Mouse (Mus musculus): ENCODE results near the gene Gm10959. TPM values are rescaled to one million over a fixed set of nuclear protein-coding genes. Genes with fewer than 3 reads are reported as not detected.
"Not testable (repeated sequence)": the region's sequence is repeated elsewhere in the genome, so short reads cannot be mapped to it uniquely, and the experiment has no call there.

The Gm10959 gene
- polyA plus RNA-seq (2014; fragmentation: Nextera tagmentation; extraction: Ambion mirVana), result not detected in 2 replicates

DNA sequence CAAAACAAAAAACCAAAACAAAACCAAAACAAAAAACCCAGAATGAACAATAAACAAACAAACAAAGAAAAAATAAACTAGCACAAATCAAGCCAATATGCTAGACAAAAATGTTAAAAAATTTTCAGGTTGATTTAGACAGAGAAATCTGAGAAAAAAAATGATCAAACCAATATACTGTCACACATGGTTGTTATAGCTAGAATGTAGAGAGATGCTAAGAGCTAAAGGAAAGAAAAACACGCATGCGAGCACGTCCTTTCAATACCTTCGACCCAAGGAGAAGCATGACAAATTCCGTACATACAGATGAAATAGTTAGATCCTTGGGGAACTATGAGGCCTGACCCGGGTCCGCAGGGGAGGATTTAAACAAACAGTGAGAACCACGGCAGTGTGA lies at the start of gene Gm10959:
TSS of gene Gm10959 (minus strand) at position 101 of the 400 bp plus-strand sequence.
- WGBS, result 82% methylated on average over 8 of the region's 8 CpGs
- Histone ChIP-seq H3K4me1 (ENCODE audit: control insufficient read depth, insufficient read depth, low read length) (peaks cover 4% of the 10 kb centered on the region; the same call in 1 of the 2 replicates), H3K27ac (ENCODE audit: low read length) (no peak within 1 kb of the TSS)

DNA sequence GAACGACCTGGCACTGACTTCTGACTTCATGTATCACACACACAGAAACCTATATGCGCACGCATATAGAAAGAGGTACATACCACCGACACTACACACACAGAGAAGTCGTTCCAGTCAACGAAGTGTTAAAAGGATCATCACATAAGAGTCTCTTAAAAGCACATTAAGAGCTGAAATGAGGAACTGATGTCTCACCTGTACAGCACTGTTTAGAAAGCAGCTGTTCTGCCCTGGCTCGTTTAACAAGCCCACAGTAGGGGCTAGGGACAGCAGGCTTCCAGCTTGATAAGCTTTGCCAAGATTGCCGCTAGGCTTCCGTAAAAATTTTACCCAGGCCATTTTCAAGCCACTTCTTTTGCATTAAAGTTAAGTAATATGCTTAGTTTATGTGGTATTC lies 49.2 kb upstream of the Gm10959 start:
- ATAC-seq (ENCODE audit: insufficient number of reproducible peaks, insufficient read depth, low FRiP score, low read depth), result no peak
- no peak overlapping the region for H3K27ac ChIP-seq (ENCODE audit: low read length)
- no peaks in the 10 kb centered on the region for H3K4me1 ChIP-seq (ENCODE audit: control insufficient read depth, insufficient read depth, low read length)
- 85% methylated on average over 9 of the region's 9 CpGs for WGBS
- no peak overlapping the region for H3K9ac ChIP-seq (replicated peaks; ENCODE audit: low read depth, low read length)
- no peaks in the 10 kb centered on the region for H3K27me3 ChIP-seq (ENCODE audit: control insufficient read depth, insufficient read depth, low read length)
- no peaks in the 10 kb centered on the region for H3K9me3 ChIP-seq (ENCODE audit: control insufficient read depth, low read depth, low read length)
- H3K36me3 ChIP-seq (ENCODE audit: control insufficient read depth, insufficient read depth, low read length), result peaks cover 4% of the 10 kb centered on the region; the same call in 1 of the 2 replicates
- H3K4me3 ChIP-seq (ENCODE audit: low read depth, low read length), result no peak overlapping the region
- H3K4me2 ChIP-seq (replicated peaks; ENCODE audit: low read depth, low read length), result no peak overlapping the region

More for the DNA sequence above, at the start of gene Gm10959:
- Histone ChIP-seq H3K36me3 (ENCODE audit: control insufficient read depth, insufficient read depth, low read length) (no peaks in the 10 kb centered on the region), H3K4me2 (replicated peaks; ENCODE audit: low read depth, low read length) (no peak within 1 kb of the TSS), H3K4me3 (ENCODE audit: low read depth, low read length) (no peak within 1 kb of the TSS), H3K9me3 (ENCODE audit: control insufficient read depth, low read depth, low read length) (no peaks in the 10 kb centered on the region), H3K27me3 (ENCODE audit: control insufficient read depth, insufficient read depth, low read length) (no peaks in the 10 kb centered on the region), H3K9ac (replicated peaks; ENCODE audit: low read depth, low read length) (no peak within 1 kb of the TSS)
- ATAC-seq (ENCODE audit: insufficient number of reproducible peaks, insufficient read depth, low FRiP score, low read depth), result no peak

- Histone ChIP-seq H3K9me3 (ENCODE audit: control insufficient read depth, low read depth, low read length) (no peaks in the 10 kb centered on the region), H3K36me3 (ENCODE audit: control insufficient read depth, insufficient read depth, low read length) (peaks cover 10% of the 10 kb centered on the region; the same call in 1 of the 2 replicates), H3K4me3 (ENCODE audit: low read depth, low read length) (no peak overlapping the region), H3K4me2 (replicated peaks; ENCODE audit: low read depth, low read length) (no peak overlapping the region), H3K27ac (ENCODE audit: low read length) (no peak overlapping the region), H3K4me1 (ENCODE audit: control insufficient read depth, insufficient read depth, low read length) (no peaks in the 10 kb centered on the region), H3K9ac (replicated peaks; ENCODE audit: low read depth, low read length) (no peak overlapping the region), H3K27me3 (ENCODE audit: control insufficient read depth, insufficient read depth, low read length) (no peaks in the 10 kb centered on the region)
- no peak for ATAC-seq (ENCODE audit: insufficient number of reproducible peaks, insufficient read depth, low FRiP score, low read depth)
- WGBS, result 90% methylated on average over 5 of the region's 5 CpGs
Measured at GRCm38 (mm10) chr3:122964301-122964700, 45.1 kb upstream of the Gm10959 start.

- Histone ChIP-seq H3K4me2 (replicated peaks; ENCODE audit: low read depth, low read length) (no peak overlapping the region), H3K9me3 (ENCODE audit: control insufficient read depth, low read depth, low read length) (no peaks in the 10 kb centered on the region), H3K4me3 (ENCODE audit: low read depth, low read length) (no peak overlapping the region), H3K27ac (ENCODE audit: low read length) (no peak overlapping the region), H3K36me3 (ENCODE audit: control insufficient read depth, insufficient read depth, low read length) (peaks cover 10% of the 10 kb centered on the region), H3K4me1 (ENCODE audit: control insufficient read depth, insufficient read depth, low read length) (no peaks in the 10 kb centered on the region), H3K27me3 (ENCODE audit: control insufficient read depth, insufficient read depth, low read length) (no peaks in the 10 kb centered on the region), H3K9ac (replicated peaks; ENCODE audit: low read depth, low read length) (no peak overlapping the region)
- 96% methylated on average over 2 of the region's 2 CpGs for WGBS
- ATAC-seq (ENCODE audit: insufficient number of reproducible peaks, insufficient read depth, low FRiP score, low read depth), result no peak
Measured at GRCm38 (mm10) chr3:122950129-122950528, 31.0 kb upstream of the Gm10959 start.

DNA sequence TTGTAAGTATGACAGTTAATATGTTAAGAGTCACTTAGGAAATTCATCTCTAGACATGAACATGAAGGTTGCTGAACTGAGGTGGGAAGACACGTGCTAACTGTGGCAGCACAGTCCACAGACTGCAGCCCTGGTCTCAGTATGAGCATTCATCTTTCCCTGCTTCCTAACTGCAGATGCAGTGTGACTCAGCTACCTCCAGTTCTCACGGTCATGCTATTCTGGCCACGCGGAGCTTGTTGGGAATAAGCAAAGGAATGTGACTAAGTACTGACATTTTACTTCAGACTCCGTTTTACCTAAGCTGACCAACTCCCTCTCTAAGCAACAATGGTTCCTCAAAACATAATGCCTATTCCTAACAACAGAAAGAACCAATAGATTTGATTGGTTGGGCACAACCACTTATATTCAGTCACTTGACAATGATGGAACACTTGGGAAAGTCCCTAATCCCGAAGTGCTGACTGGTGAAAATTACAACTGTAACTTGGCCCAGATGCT lies 24.3 kb upstream of the Gm10959 start:
- no peak overlapping the region for H3K4me3 ChIP-seq (ENCODE audit: low read depth, low read length)
- WGBS, result 69% methylated on average over 6 of the region's 6 CpGs
- no peaks in the 10 kb centered on the region; the same call in 1 of the 2 replicates for H3K36me3 ChIP-seq (ENCODE audit: control insufficient read depth, insufficient read depth, low read length)
- H3K27me3 ChIP-seq (ENCODE audit: control insufficient read depth, insufficient read depth, low read length), result no peaks in the 10 kb centered on the region
- H3K4me2 ChIP-seq (replicated peaks; ENCODE audit: low read depth, low read length), result no peak overlapping the region
- H3K4me1 ChIP-seq (ENCODE audit: control insufficient read depth, insufficient read depth, low read length), result no peaks in the 10 kb centered on the region
- no peak overlapping the region for H3K9ac ChIP-seq (replicated peaks; ENCODE audit: low read depth, low read length)
- no peaks in the 10 kb centered on the region for H3K9me3 ChIP-seq (ENCODE audit: control insufficient read depth, low read depth, low read length)
- no peak for ATAC-seq (ENCODE audit: insufficient number of reproducible peaks, insufficient read depth, low FRiP score, low read depth)
- H3K27ac ChIP-seq (ENCODE audit: low read length), result no peak overlapping the region

DNA sequence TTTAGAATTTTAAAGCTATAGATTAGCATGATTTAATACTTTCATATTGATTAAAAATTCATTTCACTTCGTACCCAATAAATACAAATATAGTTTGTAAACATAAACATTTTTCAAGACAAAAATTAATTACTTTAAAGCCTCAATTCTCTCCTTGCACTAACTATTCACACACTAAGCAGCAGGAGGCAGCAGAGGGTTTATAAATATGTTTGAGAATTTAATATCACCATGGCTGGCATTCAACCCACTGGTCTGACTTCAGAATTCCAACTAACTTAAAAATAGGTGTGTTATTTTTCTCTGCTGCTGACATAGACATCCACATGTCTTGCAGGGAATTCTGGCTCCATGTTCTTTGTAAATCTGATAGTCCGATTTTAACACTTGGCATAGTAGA lies 20.1 kb upstream of the Gm10959 start:
- Histone ChIP-seq H3K27ac (ENCODE audit: low read length) (no peak overlapping the region), H3K4me2 (replicated peaks; ENCODE audit: low read depth, low read length) (no peak overlapping the region), H3K9ac (replicated peaks; ENCODE audit: low read depth, low read length) (no peak overlapping the region), H3K4me1 (ENCODE audit: control insufficient read depth, insufficient read depth, low read length) (no peaks in the 10 kb centered on the region), H3K4me3 (ENCODE audit: low read depth, low read length) (no peak overlapping the region), H3K9me3 (ENCODE audit: control insufficient read depth, low read depth, low read length) (no peaks in the 10 kb centered on the region), H3K36me3 (ENCODE audit: control insufficient read depth, insufficient read depth, low read length) (no peaks in the 10 kb centered on the region), H3K27me3 (ENCODE audit: control insufficient read depth, insufficient read depth, low read length) (no peaks in the 10 kb centered on the region)
- 80% methylated on average over 2 of the region's 2 CpGs for WGBS
- no peak for ATAC-seq (ENCODE audit: insufficient number of reproducible peaks, insufficient read depth, low FRiP score, low read depth)

- 80% methylated on average over 13 of the region's 13 CpGs for WGBS
- H3K36me3 ChIP-seq (ENCODE audit: control insufficient read depth, insufficient read depth, low read length); H3K4me2 ChIP-seq (replicated peaks; ENCODE audit: low read depth, low read length); H3K27ac ChIP-seq (ENCODE audit: low read length); H3K4me1 ChIP-seq (ENCODE audit: control insufficient read depth, insufficient read depth, low read length); ATAC-seq (ENCODE audit: insufficient number of reproducible peaks, insufficient read depth, low FRiP score, low read depth); H3K9me3 ChIP-seq (ENCODE audit: control insufficient read depth, low read depth, low read length); H3K27me3 ChIP-seq (ENCODE audit: control insufficient read depth, insufficient read depth, low read length); H3K9ac ChIP-seq (replicated peaks; ENCODE audit: low read depth, low read length); H3K4me3 ChIP-seq (ENCODE audit: low read depth, low read length): not testable (repeated sequence)
Measured at GRCm38 (mm10) chr3:122937176-122937575, 18.0 kb upstream of the Gm10959 start.

DNA sequence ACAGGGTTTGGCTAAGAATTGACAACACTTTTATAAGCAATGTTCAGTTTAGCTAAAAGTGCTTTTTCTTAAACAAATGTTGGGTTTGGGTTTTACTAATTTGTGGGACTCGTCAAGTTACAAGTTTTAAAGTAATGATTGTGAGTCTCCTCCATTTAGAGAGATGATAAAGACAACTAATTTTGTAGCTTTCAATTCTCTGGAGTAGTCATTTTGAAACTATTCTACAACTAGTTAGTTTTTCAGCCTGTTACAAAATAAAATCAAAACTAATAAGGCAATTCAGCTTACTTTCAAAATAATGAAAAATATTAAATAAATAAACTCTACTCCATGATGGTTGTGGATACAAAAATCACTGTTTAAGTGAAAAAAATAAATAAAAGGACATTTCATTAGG lies 13.3 kb upstream of the Gm10959 start:
- no peaks in the 10 kb centered on the region; the same call in 1 of the 2 replicates for H3K36me3 ChIP-seq (ENCODE audit: control insufficient read depth, insufficient read depth, low read length)
- no peak overlapping the region for H3K27ac ChIP-seq (ENCODE audit: low read length)
- no peak for ATAC-seq (ENCODE audit: insufficient number of reproducible peaks, insufficient read depth, low FRiP score, low read depth)
- no peaks in the 10 kb centered on the region for H3K4me1 ChIP-seq (ENCODE audit: control insufficient read depth, insufficient read depth, low read length)
- H3K9ac ChIP-seq (replicated peaks; ENCODE audit: low read depth, low read length), result no peak overlapping the region
- no peaks in the 10 kb centered on the region for H3K9me3 ChIP-seq (ENCODE audit: control insufficient read depth, low read depth, low read length)
- H3K4me2 ChIP-seq (replicated peaks; ENCODE audit: low read depth, low read length), result no peak overlapping the region
- 85% methylated on average over 1 of the region's 1 CpGs for WGBS
- no peaks in the 10 kb centered on the region for H3K27me3 ChIP-seq (ENCODE audit: control insufficient read depth, insufficient read depth, low read length)
- no peak overlapping the region for H3K4me3 ChIP-seq (ENCODE audit: low read depth, low read length)

- H3K9me3 ChIP-seq (ENCODE audit: control insufficient read depth, low read depth, low read length), result no peaks in the 10 kb centered on the region
- no peak overlapping the region for H3K27ac ChIP-seq (ENCODE audit: low read length)
- H3K4me2 ChIP-seq (replicated peaks; ENCODE audit: low read depth, low read length), result no peak overlapping the region
- H3K4me1 ChIP-seq (ENCODE audit: control insufficient read depth, insufficient read depth, low read length), result no peaks in the 10 kb centered on the region
- H3K9ac ChIP-seq (replicated peaks; ENCODE audit: low read depth, low read length), result no peak overlapping the region
- ATAC-seq (ENCODE audit: insufficient number of reproducible peaks, insufficient read depth, low FRiP score, low read depth), result no peak
- 89% methylated on average over 6 of the region's 6 CpGs for WGBS
- H3K27me3 ChIP-seq (ENCODE audit: control insufficient read depth, insufficient read depth, low read length), result no peaks in the 10 kb centered on the region
- no peaks in the 10 kb centered on the region; the same call in 1 of the 2 replicates for H3K36me3 ChIP-seq (ENCODE audit: control insufficient read depth, insufficient read depth, low read length)
- no peak overlapping the region for H3K4me3 ChIP-seq (ENCODE audit: low read depth, low read length)
Measured at GRCm38 (mm10) chr3:122929723-122930122, 10.6 kb upstream of the Gm10959 start.

All from stomach, embryonic 14.5 days (tissue).